Mouse (Mus musculus) embryonic facial prominence, embryonic 13.5 days (tissue): Measurements from ENCODE around the gene Bad. TPM values are rescaled to one million over a fixed set of nuclear protein-coding genes. Genes with fewer than 3 reads are reported as not detected.
A peak's percentile ranks its signal among the peaks of the same experiment; 100 is the strongest.

Source experiments
- ATAC-seq: fragments of 200-750 bp; cut with Nextera tagmentation; 2 replicates; pipeline ENCODE4 v1.8.0; 2017; ENCODE audit warnings: low read depth; ENCODE audit not compliant: insufficient number of reproducible peaks, insufficient read depth, low FRiP score, low TSS enrichment
- H3K27ac ChIP-seq: fragments of 300-500 bp; sonication (generic); 2 replicates; pipeline ENCODE4 v1.5.1; 2015; ENCODE audit warnings: moderate library complexity, mild to moderate bottlenecking, inconsistent platforms
- H3K27me3 ChIP-seq: fragments of 300-500 bp; sonication (generic); 2 replicates; pipeline ENCODE4 v1.6.1; 2015; ENCODE audit warnings: mild to moderate bottlenecking, inconsistent platforms
- H3K36me3 ChIP-seq: fragments of 300-500 bp; sonication (generic); 2 replicates; pipeline ENCODE4 v1.6.1; 2015; ENCODE audit warnings: mild to moderate bottlenecking, inconsistent platforms
- H3K4me1 ChIP-seq: fragments of 300-500 bp; sonication (generic); 2 replicates; pipeline ENCODE4 v1.6.1; 2015; ENCODE audit warnings: inconsistent platforms
- H3K4me2 ChIP-seq: fragments of 300-500 bp; sonication (generic); 2 replicates; pipeline ENCODE4 v1.6.1; 2015; ENCODE audit warnings: moderate library complexity, mild to moderate bottlenecking, inconsistent platforms
- H3K4me3 ChIP-seq: fragments of 300-500 bp; sonication (generic); 2 replicates; pipeline ENCODE4 v1.5.1; 2015; ENCODE audit warnings: mild to moderate bottlenecking, inconsistent platforms
- H3K9ac ChIP-seq: fragments of 300-500 bp; sonication (generic); 2 replicates; pipeline ENCODE4 v1.6.1; 2015; ENCODE audit warnings: mild to moderate bottlenecking, inconsistent platforms
- H3K9me3 ChIP-seq: fragments of 300-500 bp; sonication (generic); 2 replicates; pipeline ENCODE4 v1.6.1; 2016; ENCODE audit warnings: inconsistent platforms
- WGBS: fragments of 180-500 bp; shearing (Covaris S2); methylation state at CpG from one replicate; pipeline ENCODE4 v1.1.7; 2015; ENCODE audit warnings: mixed read lengths; 5-methylcytosine and 5-hydroxymethylcytosine counted together
- polyA plus RNA-seq: library from polyadenylated mRNA; unstranded; fragments of >200 nt; fragmentation: Nextera tagmentation; extraction: Ambion mirVana; gene quantifications from 2 replicates; pipeline ENCODE4 v1.2.1, GENCODE M21; 2015

The Bad gene
- polyA plus RNA-seq, 1 experiment from 2014 or later = 80.0 TPM

DNA sequence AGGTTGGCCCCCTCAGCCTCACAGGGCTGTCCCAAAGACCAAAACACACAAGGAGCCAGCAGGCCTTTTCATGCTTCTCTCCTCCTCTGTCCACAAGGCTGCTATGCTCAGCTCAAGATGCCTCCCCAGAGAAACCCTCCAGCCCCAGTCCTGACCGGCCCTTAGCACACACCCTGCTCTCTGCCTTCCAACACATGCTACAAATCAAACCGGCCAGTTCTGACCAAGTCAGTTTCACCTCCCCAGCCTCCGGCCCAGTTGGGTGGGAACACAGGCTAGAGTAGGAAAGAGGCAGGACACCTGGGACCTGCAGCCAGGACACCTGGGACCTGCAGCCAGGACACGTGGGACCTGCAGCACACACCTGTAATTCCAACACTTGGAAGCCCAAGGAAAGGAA, 25.2 kb upstream of the Bad start:
- ATAC-seq = no peak
- H3K36me3 ChIP-seq = peaks cover 31% of the 10 kb centered on the region
- H3K27me3 ChIP-seq = no peaks in the 10 kb centered on the region
- 80% methylated on average over 4 of the region's 4 CpGs for WGBS
- H3K27ac ChIP-seq = no peak overlapping the region
- peaks cover 19% of the 10 kb centered on the region for H3K4me1 ChIP-seq
- no peak overlapping the region for H3K4me2 ChIP-seq
- H3K9me3 ChIP-seq = no peaks in the 10 kb centered on the region
- no peak overlapping the region for H3K4me3 ChIP-seq
- H3K9ac ChIP-seq = no peak overlapping the region

DNA sequence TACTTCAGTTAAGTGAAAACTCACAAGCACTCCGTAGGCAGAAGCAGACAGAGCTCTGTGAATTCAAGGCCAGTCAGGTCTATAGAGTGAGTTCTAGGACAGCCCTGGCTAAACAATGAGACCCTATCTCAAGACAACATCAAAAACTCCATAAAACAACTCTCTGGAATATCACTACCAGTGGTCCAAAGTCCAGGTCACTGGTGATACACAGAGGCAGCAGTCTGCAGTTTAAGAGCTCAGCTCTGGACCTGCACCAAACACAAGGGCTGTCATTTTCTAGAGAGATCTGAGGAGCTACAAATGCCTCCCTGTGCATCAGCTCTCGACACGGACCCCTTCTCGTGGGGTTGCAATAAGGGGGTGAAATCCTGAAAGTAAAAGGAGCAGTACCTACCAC, 23.3 kb upstream of the Bad start:
- WGBS = 87% methylated on average over 4 of the region's 4 CpGs
- Histone ChIP-seq H3K9me3 (no peaks in the 10 kb centered on the region), H3K27ac (no peak overlapping the region), H3K4me1 (peaks cover 23% of the 10 kb centered on the region), H3K36me3 (peaks cover 13% of the 10 kb centered on the region), H3K9ac (no peak overlapping the region), H3K27me3 (peaks cover 11% of the 10 kb centered on the region), H3K4me3 (no peak overlapping the region), H3K4me2 (no peak overlapping the region)
- no peak for ATAC-seq

DNA sequence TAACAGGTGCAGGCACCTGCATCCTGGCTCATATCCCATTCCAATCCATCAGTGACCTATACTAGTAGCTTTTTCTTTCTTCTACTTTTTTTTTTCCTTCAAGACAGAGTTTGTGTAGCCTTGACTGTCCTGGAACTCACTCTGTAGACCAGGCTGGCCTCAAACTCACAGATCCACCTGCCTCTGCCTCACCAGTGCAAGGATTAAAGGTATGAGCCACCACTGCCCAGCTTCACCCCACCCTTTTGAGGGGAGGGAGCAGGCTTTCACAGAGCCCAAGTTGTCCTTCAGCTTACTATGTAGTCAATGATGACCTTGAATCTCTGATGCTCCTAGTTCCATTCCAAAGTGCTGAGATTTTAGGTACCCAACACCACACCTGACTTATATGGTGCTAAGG, 22.2 kb upstream of the Bad start:
- peaks cover 22% of the 10 kb centered on the region for H3K27me3 ChIP-seq
- no peak overlapping the region for H3K27ac ChIP-seq
- no peaks in the 10 kb centered on the region for H3K9me3 ChIP-seq
- no peak overlapping the region for H3K9ac ChIP-seq
- no peak overlapping the region for H3K4me2 ChIP-seq
- H3K4me1 ChIP-seq = peaks cover 23% of the 10 kb centered on the region
- H3K4me3 ChIP-seq = no peak overlapping the region
- ATAC-seq = no peak
- H3K36me3 ChIP-seq = 0 out of 2 replicates have a peak, but pooled peaks cover 2% of the 10 kb centered on the region

DNA sequence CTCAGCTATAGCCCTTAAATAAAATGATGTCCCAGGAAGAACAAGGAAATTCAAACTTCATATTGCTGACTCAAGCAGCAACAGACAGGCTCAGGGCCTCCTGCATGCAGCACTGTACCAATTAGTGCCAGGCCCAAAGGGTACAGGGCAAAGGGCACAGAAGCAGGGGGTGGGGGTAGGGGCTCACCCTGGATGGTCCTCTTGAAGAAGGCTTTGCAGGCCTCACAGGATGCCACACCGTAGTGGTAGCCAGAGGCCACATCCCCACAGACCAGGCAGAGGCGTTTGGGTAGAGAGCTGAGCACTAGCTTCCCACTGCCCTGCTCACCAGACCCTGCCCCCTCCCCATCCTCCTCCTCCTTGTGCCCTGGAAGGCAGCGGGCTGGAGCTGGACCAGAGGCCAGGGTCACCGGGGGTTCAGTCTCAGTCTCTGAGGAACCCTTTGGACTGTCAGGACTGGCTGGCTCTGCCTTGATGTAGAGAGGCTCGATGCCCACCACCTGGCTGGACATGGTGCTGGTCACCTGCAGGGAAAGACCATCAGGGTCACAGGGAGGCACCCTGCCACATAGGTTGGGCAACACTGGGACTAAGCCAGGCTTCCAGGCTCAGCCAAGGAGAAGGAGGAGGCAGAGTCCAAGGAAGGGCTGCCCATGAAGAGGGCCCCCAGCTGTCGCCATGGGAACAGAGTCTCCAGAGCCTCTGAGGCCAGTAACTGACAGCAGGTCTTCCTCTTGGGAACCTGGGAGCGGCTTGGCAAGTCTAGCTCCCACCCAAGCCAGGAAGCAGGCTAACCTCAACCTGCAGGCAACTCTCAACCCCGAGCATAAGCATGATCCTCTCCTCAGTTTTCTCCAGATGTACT, 21.6 kb upstream of the Bad start:
- Histone ChIP-seq H3K9me3 (no peaks in the 10 kb centered on the region), H3K4me3 (peak overlapping the region; percentile 79), H3K9ac (peak overlapping the region; percentile 78), H3K4me2 (peak overlapping the region; percentile 93), H3K4me1 (peaks cover 29% of the 10 kb centered on the region), H3K36me3 (no peaks in the 10 kb centered on the region), H3K27ac (no peak overlapping the region), H3K27me3 (peaks cover 28% of the 10 kb centered on the region)
- 37% methylated on average over 8 of the region's 8 CpGs for WGBS
- ATAC-seq = no peak

DNA sequence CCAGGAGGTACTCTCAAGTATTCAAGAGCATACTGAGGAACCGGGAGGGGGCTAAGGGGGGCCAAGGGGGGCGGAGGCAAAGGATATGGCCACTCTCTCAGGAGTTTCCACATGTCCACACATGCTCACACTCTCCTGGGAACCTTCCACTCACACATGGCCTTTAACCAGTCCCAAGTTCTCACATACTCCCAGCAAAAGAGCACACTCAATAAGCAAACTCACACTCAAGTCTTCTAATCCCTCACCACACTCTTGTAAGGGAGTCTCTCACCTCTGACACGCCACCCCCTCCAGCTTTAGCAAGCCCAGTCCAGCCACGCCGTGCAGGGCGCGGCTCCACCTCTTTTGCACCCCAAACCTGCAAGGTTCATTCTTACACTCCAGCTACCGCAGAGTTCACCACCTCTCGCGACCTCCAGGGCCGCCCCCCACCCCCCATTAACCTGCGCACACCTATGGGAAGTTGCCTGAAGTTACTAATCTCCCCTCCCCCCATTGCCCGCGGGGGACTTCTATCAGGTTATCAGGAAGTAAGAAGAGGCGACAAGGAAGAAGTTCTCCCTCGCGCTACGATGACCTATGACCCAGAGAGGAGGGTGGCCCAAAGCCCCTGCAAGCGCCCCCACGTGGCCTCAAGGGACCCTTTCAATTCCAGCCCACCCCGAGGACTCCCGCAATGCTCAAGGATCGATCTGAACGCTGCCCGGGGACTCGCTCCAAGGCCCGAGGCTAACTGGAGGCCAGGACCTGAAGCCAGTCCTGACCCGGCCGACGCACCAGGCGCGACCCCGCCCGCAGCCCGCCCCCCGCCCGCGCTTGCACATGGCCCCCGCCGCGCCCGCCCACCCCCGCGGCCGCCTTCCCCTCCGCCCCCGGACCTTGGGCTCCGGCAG, 20.7 kb upstream of the Bad start:
- no peak; the same call in 1 of the 2 replicates for ATAC-seq
- H3K9ac ChIP-seq = peak overlapping the region; percentile 78
- peak overlapping the region; percentile 93 for H3K4me2 ChIP-seq
- peak overlapping the region; percentile 79 for H3K4me3 ChIP-seq
- no peaks in the 10 kb centered on the region for H3K9me3 ChIP-seq
- WGBS = 2% methylated on average over 45 of the region's 48 CpGs
- H3K27ac ChIP-seq = peak overlapping the region; percentile 51
- peaks cover 37% of the 10 kb centered on the region for H3K27me3 ChIP-seq
- H3K4me1 ChIP-seq = peaks cover 38% of the 10 kb centered on the region
- H3K36me3 ChIP-seq = no peaks in the 10 kb centered on the region

DNA sequence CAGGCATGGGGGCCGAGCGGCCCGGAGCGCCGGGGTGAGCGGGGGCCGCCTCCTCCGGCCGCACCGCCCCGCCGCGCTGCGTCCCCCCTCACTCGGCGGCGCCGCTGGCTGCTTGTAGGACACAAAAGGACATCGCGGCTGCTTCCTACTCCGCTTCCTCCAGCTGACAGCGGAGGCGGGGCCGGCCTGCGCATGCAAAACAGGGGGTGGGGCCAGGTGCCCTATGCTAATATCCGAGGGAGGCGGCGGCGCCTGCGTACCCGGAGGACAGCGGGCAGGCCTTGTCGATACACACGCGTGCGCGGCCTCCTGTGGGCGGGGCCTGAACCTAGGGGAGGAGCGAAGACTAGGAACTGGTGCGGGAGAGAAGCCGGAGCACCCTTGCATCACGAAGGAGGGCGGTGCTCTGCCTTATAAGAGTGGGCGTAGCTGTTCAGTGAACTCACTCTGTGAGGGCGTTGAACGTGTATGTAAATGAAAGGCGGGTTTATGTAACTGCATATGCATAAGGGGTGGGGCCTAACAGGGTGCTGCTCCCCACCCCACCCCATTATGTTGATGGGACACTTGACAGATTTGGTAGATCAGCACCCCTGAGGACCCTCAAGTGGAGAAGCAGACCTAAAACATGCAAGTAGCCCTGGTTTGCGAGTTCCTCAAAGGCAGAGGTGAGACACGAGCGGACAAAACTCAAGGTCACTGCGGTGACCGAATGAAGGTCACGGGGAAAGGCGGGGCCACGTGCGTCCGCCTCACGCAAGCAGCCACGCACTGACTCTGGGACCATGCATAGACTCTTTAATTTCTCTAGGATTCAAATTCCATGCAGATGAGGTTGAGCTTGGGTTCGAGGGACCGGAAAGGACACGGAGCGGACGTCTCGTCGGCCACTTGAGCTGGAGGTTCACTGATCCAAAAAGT, 19.8 kb upstream of the Bad start, which contains the start of gene Esrra:
Esrra (minus strand) TSS at position 167 of the 921 bp plus-strand sequence.
- Histone ChIP-seq H3K4me2 (peak within 1 kb of the TSS; percentile 93), H3K4me3 (peak within 1 kb of the TSS; percentile 79), H3K27me3 (peaks cover 46% of the 10 kb centered on the region), H3K9ac (peak within 1 kb of the TSS; percentile 78), H3K27ac (peak within 1 kb of the TSS; percentile 51), H3K9me3 (no peaks in the 10 kb centered on the region), H3K4me1 (peaks cover 46% of the 10 kb centered on the region), H3K36me3 (no peaks in the 10 kb centered on the region)
- ATAC-seq = peak; percentile 91
- under 1% methylated on average over 64 of the region's 66 CpGs for WGBS

DNA sequence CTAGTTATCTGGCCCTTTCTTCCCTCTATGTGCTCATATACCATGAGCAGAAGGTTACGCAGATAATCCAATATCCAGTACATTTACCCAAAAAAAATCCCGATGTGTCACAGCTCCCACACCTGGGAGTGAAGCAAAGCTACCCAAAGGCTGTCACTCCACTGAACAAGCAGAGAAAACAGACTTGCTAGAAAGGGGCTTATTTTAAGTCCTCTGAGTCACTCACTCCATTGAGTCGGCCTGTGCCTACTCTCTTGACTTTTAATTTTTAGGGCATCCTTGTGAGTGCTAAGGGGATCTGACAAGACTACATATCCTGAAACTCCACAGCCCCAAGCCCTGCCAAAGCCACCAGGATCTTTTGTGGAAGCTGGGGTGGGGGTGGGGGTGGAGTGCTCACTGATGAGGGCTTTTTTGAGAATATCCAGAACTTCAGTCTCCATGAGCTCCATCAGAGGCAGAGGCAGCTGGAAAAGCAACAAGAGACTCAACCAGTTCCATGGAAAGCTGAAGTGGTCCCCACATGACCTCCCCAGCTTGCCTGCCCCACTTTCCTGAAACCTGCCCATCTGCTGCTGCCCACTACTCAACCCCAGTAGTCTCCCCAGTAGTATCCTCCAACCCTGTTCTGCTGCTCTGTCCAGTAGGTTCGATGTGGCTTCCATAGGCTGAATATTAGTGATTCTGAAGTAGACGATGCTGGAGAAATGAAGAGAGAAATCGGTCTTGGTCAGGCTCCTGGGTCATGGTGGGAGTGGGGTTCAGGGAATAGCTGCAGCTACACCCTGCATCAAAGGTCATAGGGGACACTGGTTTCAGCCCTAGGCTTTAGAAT, 18.5 kb upstream of the Bad start:
- WGBS = 62% methylated on average over 6 of the region's 6 CpGs
- peaks cover 59% of the 10 kb centered on the region for H3K27me3 ChIP-seq

DNA sequence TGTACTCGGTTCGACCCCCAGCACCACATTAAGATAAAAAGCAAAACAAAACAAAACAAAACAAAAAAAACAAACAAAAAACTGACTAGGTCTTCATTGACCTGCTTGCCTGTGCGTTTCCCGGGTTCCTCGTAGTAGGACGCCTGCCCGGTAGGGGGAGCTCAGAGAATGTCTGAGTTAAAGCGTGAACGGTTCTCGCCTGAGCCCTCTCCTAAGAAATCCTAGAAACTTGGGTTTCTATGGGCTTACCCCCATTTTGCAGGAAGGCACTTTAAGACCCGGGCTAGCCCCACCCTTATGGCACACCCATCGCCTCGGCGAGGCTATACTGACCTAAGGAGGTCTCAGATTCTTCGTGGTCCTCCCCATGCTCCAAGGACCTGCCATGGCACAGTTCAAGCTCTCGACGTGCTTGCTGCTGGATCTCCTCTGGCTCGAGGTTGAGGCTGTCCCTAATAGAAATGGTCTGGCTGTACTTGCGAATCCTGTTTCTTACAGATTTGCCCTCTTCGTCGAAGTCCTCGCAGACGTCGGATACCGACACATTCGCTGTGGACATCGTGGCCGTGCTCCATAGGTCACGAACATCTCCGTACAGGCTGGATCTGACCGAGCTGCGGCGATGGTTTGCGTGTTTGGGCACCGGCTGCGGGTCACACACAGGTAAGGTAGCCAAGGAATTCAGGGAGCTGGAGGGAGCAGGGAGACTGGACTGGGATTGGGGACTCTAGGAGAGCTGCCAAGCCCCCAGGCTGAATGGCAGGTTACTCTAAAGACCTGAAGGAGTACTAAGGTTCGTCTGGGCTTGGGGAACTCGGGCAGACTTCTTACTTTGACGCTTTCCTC, 17.0 kb upstream of the Bad start:
- ATAC-seq = no peak
- Histone ChIP-seq H3K36me3 (no peaks in the 10 kb centered on the region), H3K27ac (no peak overlapping the region), H3K9me3 (no peaks in the 10 kb centered on the region), H3K4me2 (peak overlapping the region; percentile 49), H3K4me1 (peaks cover 56% of the 10 kb centered on the region), H3K4me3 (peak overlapping the region; percentile 29), H3K9ac (peak overlapping the region; percentile 54), H3K27me3 (peaks cover 73% of the 10 kb centered on the region)
- 3% methylated on average over 39 of the region's 39 CpGs for WGBS

More for the DNA sequence above, 18.5 kb upstream of the Bad start:
- Histone ChIP-seq H3K4me3 (no peak overlapping the region), H3K9me3 (no peaks in the 10 kb centered on the region), H3K36me3 (no peaks in the 10 kb centered on the region), H3K4me2 (peak overlapping the region; percentile 93; the same call in 1 of the 2 replicates), H3K9ac (no peak overlapping the region), H3K4me1 (peaks cover 56% of the 10 kb centered on the region), H3K27ac (no peak overlapping the region)
- no peak for ATAC-seq

DNA sequence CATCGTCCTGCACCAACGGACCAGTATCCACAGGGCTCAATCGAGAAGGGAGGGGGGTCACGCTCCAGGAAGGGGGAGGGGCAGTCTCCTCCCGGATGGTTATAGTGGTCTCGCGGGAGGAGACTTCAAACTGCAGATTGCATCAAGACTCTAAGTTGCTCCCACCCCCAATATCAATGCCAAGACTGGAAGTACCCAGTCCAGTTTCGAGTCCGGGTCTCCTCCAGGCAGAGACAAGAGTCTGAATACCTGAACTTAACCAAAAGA, 16.4 kb upstream of the Bad start, which contains the start of gene Catsperz:
Catsperz (minus strand) TSS at position 74 of the 267 bp plus-strand sequence.
- Histone ChIP-seq H3K4me1 (peaks cover 50% of the 10 kb centered on the region), H3K27ac (no peak within 1 kb of the TSS; the same call in 1 of the 2 replicates), H3K9me3 (no peaks in the 10 kb centered on the region), H3K4me3 (peak within 1 kb of the TSS; percentile 29), H3K27me3 (peaks cover 77% of the 10 kb centered on the region), H3K9ac (peak within 1 kb of the TSS; percentile 54), H3K4me2 (peak within 1 kb of the TSS; percentile 49), H3K36me3 (no peaks in the 10 kb centered on the region)
- 3% methylated on average over 9 of the region's 9 CpGs for WGBS
- ATAC-seq = no peak
